16 mouse cellular contexts compared by ENCODE assay signal in genomic region chr5:4649858-4650556, GRCm38 (mm10).
DNase-seq lines count a peak whose midpoint lies in the region; ATAC-seq lines count a peak whose summit lies in the region.
"Had no signal": no experiment of that assay in that cellular context is flagged by ENCODE, and none has a peak within 500 bp of the region (broad histone marks: within the 10 kb centered on the region; RNA-seq: fewer than 3 reads in every experiment).

No protein-coding gene starts in this region.

- no peak overlapping the region for H3K9ac ChIP-seq in forebrain, embryonic 11.5 days (ENCODE audit: low read length)
- H3K9ac ChIP-seq in forebrain, embryonic 14.5 days (ENCODE audit: low read length), result no peak overlapping the region
- H3K9ac ChIP-seq: heart, embryonic 15.5 days; limb, embryonic 12.5 days; stomach, embryonic 15.5 days had no signal

- no peak overlapping the region for H3K4me2 ChIP-seq in forebrain, embryonic 11.5 days (ENCODE audit: low read depth, low read length, severe bottlenecking)
- H3K4me2 ChIP-seq in forebrain, embryonic 14.5 days (ENCODE audit: low read length), result no peak overlapping the region
- H3K4me2 ChIP-seq: heart, embryonic 15.5 days; limb, embryonic 12.5 days; stomach, embryonic 15.5 days had no signal

- H3K36me3 ChIP-seq in forebrain, embryonic 11.5 days (ENCODE audit: control insufficient read depth, insufficient read depth, low read length), result no peaks in the 10 kb centered on the region
- H3K36me3 ChIP-seq in forebrain, embryonic 10.5 days (replicated peaks), result no peaks in the 10 kb centered on the region
- no peaks in the 10 kb centered on the region for H3K36me3 ChIP-seq in forebrain, embryonic 14.5 days (ENCODE audit: control insufficient read depth, insufficient read depth, low read length)
- H3K36me3 ChIP-seq: heart, embryonic 15.5 days; limb, embryonic 12.5 days; stomach, embryonic 15.5 days had no signal

- no peaks in the 10 kb centered on the region; the same call in 1 of the 2 replicates for H3K27me3 ChIP-seq in forebrain, embryonic 11.5 days (ENCODE audit: control insufficient read depth, insufficient read depth, low read length)
- H3K27me3 ChIP-seq in forebrain, embryonic 10.5 days (ENCODE audit: poor library complexity, severe bottlenecking), result peaks cover 15% of the 10 kb centered on the region; the same call in 1 of the 2 replicates
- H3K27me3 ChIP-seq in forebrain, embryonic 14.5 days (replicated peaks; ENCODE audit: control insufficient read depth, insufficient read depth, low read length), result no peaks in the 10 kb centered on the region
- H3K27me3 ChIP-seq: heart, embryonic 15.5 days; limb, embryonic 12.5 days; Patski; stomach, embryonic 15.5 days had no signal

- DNase-seq in forebrain, embryonic 11.5 days (ENCODE audit: low spot score), result no peak
- no peak for DNase-seq in forebrain, embryonic 10.5 days (ENCODE audit: extremely low spot score, low spot score)
- DNase-seq in kidney, adult 9 months, result peak; percentile 9
- DNase-seq in kidney, adult 18-20 months, result no peak
- DNase-seq in MN1 (ENCODE audit: low spot score), result peak; percentile 10
- peak; percentile 51 for DNase-seq in forebrain, embryonic 14.5 days (ENCODE audit: low spot score)
- DNase-seq in right cerebral cortex, postnatal 10 days (ENCODE audit: low spot score in 2 of 2), result no peak
- DNase-seq in left cerebral cortex, adult 9 months (ENCODE audit: low spot score in 2 of 2), result no peak
- DNase-seq: adrenal gland, postnatal 10 days; cerebellum, adult 2 months; lung, postnatal 14 days had no signal

- no peak overlapping the region for H3K27ac ChIP-seq in forebrain, embryonic 11.5 days (ENCODE audit: low read depth, low read length)
- no peak overlapping the region for H3K27ac ChIP-seq in forebrain, embryonic 10.5 days
- no peak overlapping the region for H3K27ac ChIP-seq in forebrain, embryonic 14.5 days (ENCODE audit: low read depth, low read length)
- H3K27ac ChIP-seq: heart, embryonic 15.5 days; layer of hippocampus, adult 2 months; limb, embryonic 12.5 days; stomach, embryonic 15.5 days had no signal

- 59% methylated on average over 6 of the region's 6 CpGs for WGBS in forebrain, embryonic 11.5 days
- 67% methylated on average over 6 of the region's 6 CpGs for WGBS in forebrain, embryonic 10.5 days
- WGBS in forebrain, embryonic 14.5 days, result 36% methylated on average over 6 of the region's 6 CpGs

- H3K4me3 ChIP-seq in forebrain, embryonic 11.5 days (ENCODE audit: low read depth, low read length), result no peak overlapping the region
- H3K4me3 ChIP-seq in forebrain, embryonic 10.5 days, result no peak overlapping the region
- no peak overlapping the region for H3K4me3 ChIP-seq in forebrain, embryonic 14.5 days (ENCODE audit: low read depth, low read length)
- H3K4me3 ChIP-seq: heart, embryonic 15.5 days; layer of hippocampus, adult 2 months; limb, embryonic 12.5 days; stomach, embryonic 15.5 days had no signal

- 0 out of 2 replicates have a peak, but pooled peaks have one; percentile 5 for ATAC-seq in forebrain, embryonic 11.5 days (replicated peaks; ENCODE audit: low FRiP score)
- ATAC-seq in forebrain, embryonic 14.5 days, result peak; percentile 67
- ATAC-seq: Patski had no signal

- 0 out of 2 replicates have a peak, but pooled peaks cover 2% of the 10 kb centered on the region for H3K4me1 ChIP-seq in forebrain, embryonic 11.5 days (replicated peaks; ENCODE audit: control insufficient read depth, insufficient read depth, low read length)
- H3K4me1 ChIP-seq in forebrain, embryonic 10.5 days, result peaks cover 24% of the 10 kb centered on the region
- peaks cover 8% of the 10 kb centered on the region; the same call in 1 of the 2 replicates for H3K4me1 ChIP-seq in forebrain, embryonic 14.5 days (ENCODE audit: control insufficient read depth, insufficient read depth, low read length)
- H3K4me1 ChIP-seq: heart, embryonic 15.5 days; stomach, embryonic 15.5 days had no signal

- H3K9me3 ChIP-seq in forebrain, embryonic 11.5 days (ENCODE audit: control insufficient read depth, low read length), result no peaks in the 10 kb centered on the region
- no peaks in the 10 kb centered on the region for H3K9me3 ChIP-seq in forebrain, embryonic 10.5 days
- H3K9me3 ChIP-seq in forebrain, embryonic 14.5 days (replicated peaks; ENCODE audit: control insufficient read depth, low read length), result no peaks in the 10 kb centered on the region
- H3K9me3 ChIP-seq: heart, embryonic 15.5 days; limb, embryonic 12.5 days; stomach, embryonic 15.5 days had no signal

Comparison
In these comparisons a context has a peak if more than half of its experiments do, and no peak if none do; other contexts are left out.
1. DNase-seq: peak in kidney, adult 9 months (single experiment), MN1 (single experiment) and forebrain, embryonic 14.5 days (single experiment); none in forebrain, embryonic 11.5 days (single experiment), forebrain, embryonic 10.5 days (single experiment), kidney, adult 18-20 months (single experiment), right cerebral cortex, postnatal 10 days (0 of 2) and left cerebral cortex, adult 9 months (0 of 2).